Mouse (Mus musculus) neural tube, embryonic 15.5 days (tissue): ENCODE data around the gene BC049762. TPM values are rescaled to one million over a fixed set of nuclear protein-coding genes. Genes with fewer than 3 reads are reported as not detected.
A peak's percentile ranks its signal among the peaks of the same experiment; 100 is the strongest.

Source experiments
- ATAC-seq: fragments of 200-750 bp; cut with Nextera tagmentation; 2 replicates; pipeline ENCODE4 v1.8.0; 2017; ENCODE audit warnings: mild to moderate bottlenecking, moderate TSS enrichment, moderate library complexity; ENCODE audit not compliant: low FRiP score
- H3K27ac ChIP-seq: fragments of 300-500 bp; sonication (generic); replicated peaks from 2 replicates; pipeline ENCODE4 v1.5.1; 2015; ENCODE audit warnings: mild to moderate bottlenecking, inconsistent platforms
- H3K27me3 ChIP-seq: fragments of 300-500 bp; sonication (generic); replicated peaks from 2 replicates; pipeline ENCODE4 v1.6.1; 2015; ENCODE audit warnings: inconsistent platforms
- H3K36me3 ChIP-seq: fragments of 300-500 bp; sonication (generic); 2 replicates; pipeline ENCODE4 v1.6.1; 2015; ENCODE audit warnings: inconsistent platforms
- H3K4me1 ChIP-seq: fragments of 300-500 bp; sonication (generic); 2 replicates; pipeline ENCODE4 v1.6.1; 2015; ENCODE audit warnings: inconsistent platforms
- H3K4me2 ChIP-seq: fragments of 300-500 bp; sonication (generic); 2 replicates; pipeline ENCODE4 v1.6.1; 2015; ENCODE audit warnings: inconsistent platforms, mild to moderate bottlenecking, moderate library complexity
- H3K4me3 ChIP-seq: fragments of 300-500 bp; sonication (generic); replicated peaks from 2 replicates; pipeline ENCODE4 v1.5.1; 2015; ENCODE audit warnings: mild to moderate bottlenecking, inconsistent platforms
- H3K9ac ChIP-seq: fragments of 300-500 bp; sonication (generic); replicated peaks from 2 replicates; pipeline ENCODE4 v1.6.1; 2015; ENCODE audit warnings: mild to moderate bottlenecking, inconsistent platforms
- H3K9me3 ChIP-seq: fragments of 300-500 bp; sonication (generic); replicated peaks from 2 replicates; pipeline ENCODE4 v1.6.1; 2016; ENCODE audit warnings: inconsistent platforms
- WGBS: fragments of 180-500 bp; shearing (Covaris S2); methylation state at CpG from one replicate; pipeline ENCODE4 v1.1.7; 2015; ENCODE audit warnings: mixed read lengths; 5-methylcytosine and 5-hydroxymethylcytosine counted together
- polyA plus RNA-seq: library from polyadenylated mRNA; unstranded; fragments of >200 nt; fragmentation: Nextera tagmentation; extraction: Ambion mirVana; gene quantifications from 2 replicates; pipeline ENCODE4 v1.2.1, GENCODE M21; 2015

Gene BC049762
- polyA plus RNA-seq: 0.49 and 0.54 TPM in 2 replicates

DNA sequence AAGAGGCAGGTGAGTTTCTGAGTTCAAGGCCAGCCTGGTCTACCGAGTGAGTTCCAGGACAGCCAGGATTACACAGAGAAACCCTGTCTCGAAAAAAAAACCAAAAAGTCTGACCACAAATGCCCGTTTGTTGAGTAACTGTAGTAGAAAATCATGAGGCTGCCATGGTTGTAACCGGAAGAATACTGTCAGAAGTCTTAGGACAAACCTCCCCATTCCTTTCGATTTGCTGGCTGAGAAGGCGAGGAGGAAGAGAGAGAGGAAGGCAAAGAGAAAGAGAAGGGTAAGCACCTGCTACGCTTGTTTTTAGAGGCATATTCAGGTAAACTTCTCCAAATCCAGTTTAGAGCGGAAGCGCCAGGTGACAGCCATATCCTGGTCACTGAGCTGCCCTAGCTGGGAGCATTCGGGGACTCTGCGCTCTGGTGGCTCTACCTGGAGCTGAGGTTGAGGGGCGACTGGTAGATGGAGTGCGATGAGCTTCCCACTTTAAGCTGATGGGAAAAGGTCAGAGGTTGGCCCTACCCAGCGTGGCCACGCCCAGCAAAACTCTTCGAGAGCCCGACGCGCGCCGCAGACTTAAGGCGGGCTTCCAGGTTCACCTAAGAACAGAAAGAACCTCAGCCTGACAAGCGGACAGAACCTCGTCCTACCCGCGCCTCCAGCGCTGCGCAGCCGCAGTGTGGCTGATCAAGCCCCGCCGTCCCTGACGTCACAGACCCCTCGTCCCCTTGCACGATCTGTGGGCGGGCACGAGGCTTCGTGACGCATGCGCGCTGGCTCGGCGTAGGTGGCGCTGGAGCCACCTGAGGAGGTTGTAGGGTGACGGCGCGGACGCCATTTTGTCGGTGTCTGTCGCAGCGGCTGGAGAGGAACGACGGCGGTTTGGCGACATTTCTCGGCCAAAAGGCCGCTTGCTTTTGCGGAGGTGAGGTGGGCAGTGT is at the start of gene BC049762:
TSS of gene BC049762 (minus strand) at position 705 of the 944 bp plus-strand sequence.
- Histone ChIP-seq H3K4me3 (peak within 1 kb of the TSS; percentile 91), H3K4me1 (peaks cover 44% of the 10 kb centered on the region), H3K9me3 (no peaks in the 10 kb centered on the region), H3K36me3 (0 out of 2 replicates have a peak, but pooled peaks cover 2% of the 10 kb centered on the region), H3K9ac (peak within 1 kb of the TSS; percentile 98), H3K27ac (peak within 1 kb of the TSS; percentile 98), H3K27me3 (no peaks in the 10 kb centered on the region), H3K4me2 (peak within 1 kb of the TSS; percentile 79)
- 10% methylated on average over 57 of the region's 57 CpGs for WGBS
- peak; percentile 99 for ATAC-seq

DNA sequence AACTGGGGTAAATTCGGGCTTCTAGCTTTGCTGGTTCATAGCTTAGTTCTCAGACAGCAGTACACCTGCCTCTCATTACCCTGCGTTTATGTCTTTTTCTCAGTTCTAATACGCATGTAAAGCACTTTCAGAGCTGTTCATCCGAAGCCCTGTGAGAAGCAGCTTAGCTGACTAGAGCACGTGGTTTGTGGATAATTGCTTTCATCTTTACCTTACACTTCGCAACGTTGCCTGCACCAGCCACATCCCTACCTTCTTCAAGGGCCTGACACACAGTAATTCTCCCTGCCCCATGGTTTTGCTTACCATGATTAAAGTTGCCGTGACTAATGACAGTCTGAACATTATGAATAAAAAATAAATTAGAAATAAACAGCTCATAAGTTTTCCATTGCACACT is 49.0 kb upstream of the BC049762 start:
- Histone ChIP-seq H3K4me3 (no peak overlapping the region), H3K4me2 (no peak overlapping the region), H3K9ac (no peak overlapping the region), H3K9me3 (no peaks in the 10 kb centered on the region), H3K27ac (peak overlapping the region; percentile 48; the same call in 1 of the 2 replicates), H3K27me3 (no peaks in the 10 kb centered on the region), H3K4me1 (peaks cover 5% of the 10 kb centered on the region; the same call in 1 of the 2 replicates), H3K36me3 (no peaks in the 10 kb centered on the region)
- WGBS: 68% methylated on average over 8 of the region's 8 CpGs
- peak; percentile 45 for ATAC-seq

DNA sequence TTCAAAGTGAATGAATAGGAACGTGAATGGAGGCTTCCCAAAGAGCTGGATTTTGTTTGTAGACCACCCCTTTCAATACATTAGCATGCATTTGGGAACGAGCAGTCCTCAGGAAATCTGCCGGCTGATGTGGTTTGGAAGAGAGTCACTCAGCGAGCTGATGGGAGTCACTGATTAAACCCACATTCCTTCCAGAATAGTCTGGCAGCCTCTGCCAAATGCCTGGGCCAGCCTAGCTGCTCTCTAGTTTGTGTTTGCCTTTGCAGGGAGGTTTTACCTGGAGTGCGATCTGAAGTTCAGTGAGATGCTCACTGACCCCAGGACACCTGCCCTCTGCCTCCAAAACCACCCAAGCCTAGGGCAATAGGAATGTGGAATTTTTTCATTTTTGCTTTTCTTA is 45.5 kb upstream of the BC049762 start:
- H3K4me3 ChIP-seq: no peak overlapping the region
- no peak for ATAC-seq
- H3K9ac ChIP-seq: no peak overlapping the region
- 66% methylated on average over 5 of the region's 5 CpGs for WGBS
- no peak overlapping the region for H3K4me2 ChIP-seq
- H3K9me3 ChIP-seq: no peaks in the 10 kb centered on the region
- no peaks in the 10 kb centered on the region for H3K27me3 ChIP-seq
- H3K27ac ChIP-seq: no peak overlapping the region
- no peaks in the 10 kb centered on the region for H3K36me3 ChIP-seq
- H3K4me1 ChIP-seq: peaks cover 9% of the 10 kb centered on the region; the same call in 1 of the 2 replicates

DNA sequence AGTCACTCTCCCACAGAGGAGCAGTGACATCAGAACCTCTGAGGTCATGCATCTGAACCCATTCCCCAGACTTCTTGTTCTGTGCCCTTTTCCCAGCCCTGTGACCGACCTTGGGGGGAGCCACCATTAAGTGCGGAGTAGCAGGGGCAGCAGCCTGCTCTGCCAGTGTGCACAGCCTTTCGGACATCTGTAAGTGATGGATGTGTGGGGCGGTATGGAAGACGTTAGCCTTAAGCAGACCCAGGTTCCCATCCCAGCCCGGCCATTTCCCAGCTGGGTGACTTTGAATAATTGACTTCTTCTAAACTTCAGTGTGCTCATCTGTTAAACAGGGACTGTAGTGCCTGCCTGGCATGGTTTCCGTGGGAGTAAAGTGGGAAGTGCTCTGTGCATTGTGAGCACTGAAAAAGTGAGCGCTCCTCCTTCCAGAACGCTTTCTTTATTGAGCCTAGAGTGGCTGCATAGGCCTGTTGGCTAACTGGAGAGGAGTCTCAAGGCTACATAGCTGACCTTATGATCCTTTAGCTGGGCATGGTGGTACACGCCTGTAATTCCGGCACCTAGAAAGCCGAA is 41.2 kb upstream of the BC049762 start:
- Histone ChIP-seq H3K9ac (no peak overlapping the region), H3K36me3 (no peaks in the 10 kb centered on the region), H3K4me2 (no peak overlapping the region), H3K27ac (no peak overlapping the region), H3K9me3 (no peaks in the 10 kb centered on the region), H3K4me3 (no peak overlapping the region), H3K4me1 (0 out of 2 replicates have a peak, but pooled peaks cover 4% of the 10 kb centered on the region), H3K27me3 (no peaks in the 10 kb centered on the region)
- no peak for ATAC-seq
- 63% methylated on average over 12 of the region's 12 CpGs for WGBS

DNA sequence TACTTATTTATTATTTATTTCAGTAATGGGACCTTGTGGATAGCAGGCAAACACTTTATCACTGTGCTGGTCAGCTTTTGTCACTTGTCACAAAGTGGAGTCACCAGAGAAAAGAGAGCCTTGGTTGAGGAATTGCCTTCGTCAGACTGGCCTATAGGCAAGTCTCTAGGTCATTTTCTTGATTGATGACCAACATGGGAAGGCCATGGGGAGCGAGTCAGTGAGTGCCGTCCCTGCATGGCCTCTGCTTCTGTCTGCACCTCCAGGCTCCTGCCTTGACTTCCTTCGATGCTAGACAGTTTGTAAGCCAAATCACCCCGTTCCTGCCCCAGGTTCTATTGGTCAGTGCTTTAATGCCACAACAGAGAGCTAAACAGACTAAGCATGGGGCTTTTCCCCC is 39.5 kb upstream of the BC049762 start:
- no peak overlapping the region for H3K4me2 ChIP-seq
- WGBS: 70% methylated on average over 5 of the region's 5 CpGs
- ATAC-seq: no peak
- no peaks in the 10 kb centered on the region for H3K9me3 ChIP-seq
- no peak overlapping the region for H3K4me3 ChIP-seq
- H3K27ac ChIP-seq: no peak overlapping the region
- 0 out of 2 replicates have a peak, but pooled peaks cover 4% of the 10 kb centered on the region for H3K4me1 ChIP-seq
- H3K36me3 ChIP-seq: no peaks in the 10 kb centered on the region
- H3K27me3 ChIP-seq: no peaks in the 10 kb centered on the region
- H3K9ac ChIP-seq: no peak overlapping the region

DNA sequence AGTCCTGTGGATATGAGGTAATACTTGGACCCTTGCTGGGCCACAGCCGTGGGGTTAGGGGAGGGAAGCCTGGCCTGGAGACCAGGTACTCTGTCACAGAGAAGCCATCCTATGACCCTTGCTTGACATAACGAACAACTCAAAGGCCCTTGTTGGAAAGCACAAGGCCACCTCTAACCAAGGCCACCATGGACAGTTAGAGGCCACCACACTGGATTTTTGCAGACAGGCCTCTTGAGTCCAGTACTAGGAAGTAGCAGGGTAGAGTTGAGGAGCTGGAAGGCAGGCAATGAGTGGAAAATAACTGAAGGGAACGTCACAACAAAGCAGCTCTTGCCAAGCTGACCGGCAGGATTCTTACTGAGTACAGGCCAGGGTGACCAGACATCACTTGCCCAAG is 35.8 kb upstream of the BC049762 start:
- no peak for ATAC-seq

DNA sequence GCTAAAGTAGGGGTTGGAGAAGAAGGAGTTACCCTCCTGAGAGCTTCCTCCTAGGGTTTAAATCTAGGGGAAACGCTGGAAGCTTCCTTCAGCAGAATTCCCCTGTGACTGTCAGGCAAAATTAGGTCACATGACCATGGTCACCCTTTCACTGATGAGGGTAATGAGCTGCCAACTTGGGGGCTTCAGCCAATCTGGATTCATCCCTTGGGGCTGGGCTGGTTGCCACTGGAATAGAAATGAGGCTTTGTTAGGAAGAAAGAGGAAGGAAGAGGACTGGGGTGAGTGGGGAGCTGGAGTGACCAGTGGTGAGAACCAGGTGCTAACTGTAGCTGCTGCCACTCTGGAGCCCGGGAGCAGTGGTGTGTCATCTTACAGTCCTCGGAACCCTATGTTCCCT is 32.9 kb upstream of the BC049762 start:
- 78% methylated on average over 3 of the region's 3 CpGs for WGBS

More for the DNA sequence above, 35.8 kb upstream of the BC049762 start:
- no peaks in the 10 kb centered on the region for H3K9me3 ChIP-seq
- H3K27me3 ChIP-seq: no peaks in the 10 kb centered on the region
- no peak overlapping the region for H3K27ac ChIP-seq
- no peak overlapping the region for H3K4me3 ChIP-seq
- H3K9ac ChIP-seq: no peak overlapping the region
- 0 out of 2 replicates have a peak, but pooled peaks cover 5% of the 10 kb centered on the region for H3K4me1 ChIP-seq
- H3K36me3 ChIP-seq: no peaks in the 10 kb centered on the region
- H3K4me2 ChIP-seq: no peak overlapping the region
- 85% methylated on average over 4 of the region's 4 CpGs for WGBS

DNA sequence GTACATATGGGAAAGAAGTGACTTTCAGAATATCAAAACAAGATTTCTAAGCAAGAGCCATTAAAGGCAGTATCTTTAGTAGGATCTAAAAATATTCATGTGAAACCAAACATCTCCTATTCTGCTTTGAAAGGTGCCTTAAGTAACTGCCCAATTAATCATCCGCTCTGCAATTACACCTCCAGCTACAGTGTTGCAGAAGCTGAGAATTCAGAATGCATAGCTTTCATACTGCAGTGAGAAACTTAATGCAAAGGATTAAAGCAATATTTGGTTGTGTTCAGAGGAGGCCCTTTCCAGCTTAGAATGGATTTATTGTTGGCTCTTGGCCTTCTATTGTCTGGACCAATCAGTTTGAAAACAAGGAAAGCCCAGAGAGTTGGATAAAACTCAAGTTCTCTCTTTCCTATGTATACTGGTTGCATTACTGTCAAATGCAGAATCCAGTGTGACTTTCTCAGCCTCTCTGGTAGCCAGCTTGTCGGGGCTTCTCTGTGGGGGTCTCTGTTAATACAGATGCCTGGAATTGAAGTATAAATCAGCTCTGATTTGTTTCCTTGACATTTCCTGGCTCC is 31.2 kb upstream of the BC049762 start:
- Histone ChIP-seq H3K27ac (peak overlapping the region; percentile 28; the same call in 1 of the 2 replicates), H3K27me3 (peaks cover 18% of the 10 kb centered on the region), H3K4me2 (no peak overlapping the region), H3K4me1 (peaks cover 19% of the 10 kb centered on the region), H3K4me3 (no peak overlapping the region), H3K36me3 (no peaks in the 10 kb centered on the region), H3K9me3 (no peaks in the 10 kb centered on the region), H3K9ac (no peak overlapping the region)
- WGBS: 56% methylated on average over 2 of the region's 2 CpGs
- no peak for ATAC-seq

More for the DNA sequence above, 32.9 kb upstream of the BC049762 start:
- Histone ChIP-seq H3K27ac (no peak overlapping the region), H3K9me3 (no peaks in the 10 kb centered on the region), H3K4me1 (peaks cover 6% of the 10 kb centered on the region), H3K9ac (no peak overlapping the region), H3K4me3 (no peak overlapping the region), H3K27me3 (peaks cover 12% of the 10 kb centered on the region), H3K4me2 (no peak overlapping the region), H3K36me3 (no peaks in the 10 kb centered on the region)
- no peak for ATAC-seq

DNA sequence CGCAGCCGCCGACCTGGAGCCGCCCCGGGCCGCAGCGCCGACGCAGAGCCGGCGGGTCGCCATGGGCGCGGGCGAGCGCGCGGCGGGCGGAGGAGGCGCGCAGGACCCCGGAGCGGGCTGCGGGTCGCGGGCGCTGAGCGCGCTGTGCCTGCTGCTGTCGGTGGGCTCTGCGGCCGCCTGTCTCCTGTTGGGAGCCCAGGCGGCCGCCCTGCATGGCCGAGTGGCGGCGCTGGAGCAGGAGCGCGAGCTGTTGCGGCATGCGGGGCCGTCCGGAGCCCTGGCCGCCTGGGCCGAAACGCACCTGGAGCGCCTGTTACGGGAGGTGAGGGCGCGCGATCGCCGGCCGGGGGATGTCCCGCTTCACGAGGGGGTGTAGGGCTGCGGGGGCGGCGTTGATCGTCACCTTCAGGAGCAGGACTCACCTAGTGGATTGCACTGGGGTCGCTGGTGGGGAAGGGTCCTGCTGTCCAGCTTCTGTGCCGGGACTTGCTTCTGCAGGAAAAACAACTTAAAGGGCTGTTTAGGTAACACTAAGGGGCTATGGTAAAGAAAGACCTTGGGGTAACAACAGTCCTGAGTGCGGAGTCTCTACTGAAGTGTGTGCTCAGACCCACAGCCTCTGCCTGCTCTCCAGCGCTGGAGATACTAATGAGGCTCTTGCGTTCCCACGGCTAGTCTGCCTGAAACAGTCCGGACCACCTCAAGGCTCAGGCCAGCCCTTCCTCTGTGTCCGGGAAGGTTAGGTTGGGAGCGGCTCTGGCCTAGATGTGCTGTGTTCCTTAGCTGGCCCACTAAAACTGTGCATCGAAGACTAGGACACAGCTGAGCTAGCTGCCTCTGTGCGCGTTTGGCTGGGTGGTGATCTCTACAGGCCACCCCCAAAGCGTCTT is 27.5 kb upstream of the BC049762 start:
- 2% methylated on average over 73 of the region's 74 CpGs for WGBS
- H3K27ac ChIP-seq: peak overlapping the region; percentile 41; the same call in 1 of the 2 replicates

DNA sequence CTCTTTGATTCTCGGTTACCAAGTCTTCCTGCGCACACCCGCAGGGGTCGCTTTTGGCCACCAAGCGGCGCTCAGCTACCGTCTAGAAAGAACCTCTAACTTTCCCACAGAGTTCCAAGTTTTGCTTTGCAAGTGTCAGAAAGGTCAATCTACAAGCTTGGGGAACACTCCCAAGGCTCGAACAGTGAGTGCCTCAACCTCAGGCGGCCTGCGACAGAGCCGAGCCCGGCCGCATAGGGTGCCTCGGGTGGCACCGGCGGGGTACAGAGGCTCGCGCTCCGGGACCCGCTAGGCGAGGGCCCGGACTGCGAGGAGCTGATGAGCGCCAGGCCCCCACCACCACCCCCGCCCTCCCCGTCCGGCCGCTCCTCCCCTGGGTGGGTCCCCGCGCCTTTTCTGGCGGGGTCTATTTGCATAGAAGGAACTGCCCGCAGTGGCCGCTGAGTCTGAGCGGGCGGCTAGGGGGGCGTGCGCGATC is 26.8 kb upstream of the BC049762 start, which contains the start of gene Col23a1:
TSS of gene Col23a1 (plus strand) at position 357 of the 478 bp plus-strand sequence.
- Histone ChIP-seq H3K27ac (peak within 1 kb of the TSS; percentile 56; the same call in 1 of the 2 replicates), H3K27me3 (peaks cover 18% of the 10 kb centered on the region), H3K4me3 (peak within 1 kb of the TSS; percentile 60), H3K9me3 (no peaks in the 10 kb centered on the region), H3K9ac (peak within 1 kb of the TSS; percentile 58), H3K36me3 (peaks cover 3% of the 10 kb centered on the region; the same call in 1 of the 2 replicates), H3K4me2 (peak within 1 kb of the TSS; percentile 99), H3K4me1 (peaks cover 18% of the 10 kb centered on the region)
- 1% methylated on average over 38 of the region's 38 CpGs for WGBS
- ATAC-seq: peak; percentile 80

More for the DNA sequence above, 27.5 kb upstream of the BC049762 start:
- Histone ChIP-seq H3K4me2 (peak overlapping the region; percentile 99), H3K9me3 (no peaks in the 10 kb centered on the region), H3K9ac (peak overlapping the region; percentile 58), H3K36me3 (peaks cover 1% of the 10 kb centered on the region; the same call in 1 of the 2 replicates), H3K4me1 (peaks cover 19% of the 10 kb centered on the region), H3K4me3 (peak overlapping the region; percentile 60), H3K27me3 (peaks cover 18% of the 10 kb centered on the region)
- peak; percentile 83 for ATAC-seq
